Mouse (Mus musculus) liver, adult 2 months (tissue): ENCODE data around the gene Krtap3-3. TPM values are rescaled to one million over a fixed set of nuclear protein-coding genes. Genes with fewer than 3 reads are reported as not detected.

Source experiments
- DNase-seq: peaks from one replicate; pipeline ENCODE4 v3.0.0-alpha.2; 2011; ENCODE audit warnings: low read depth, low spot score; ENCODE audit errors: extremely low read depth
- H3K27ac ChIP-seq: fragments of 200-500 bp; replicated peaks from 2 replicates; pipeline ENCODE4 v1.5.1; 2012; ENCODE audit warnings: low read depth, mild to moderate bottlenecking, control low read depth, inconsistent platforms, low read length; ENCODE audit not compliant: insufficient read depth
- H3K27me3 ChIP-seq: fragments of 200-500 bp; 2 replicates; pipeline ENCODE4 v1.6.1; 2012; ENCODE audit warnings: mild to moderate bottlenecking, moderate library complexity, low read length, inconsistent platforms; ENCODE audit not compliant: control insufficient read depth, insufficient read depth
- H3K36me3 ChIP-seq: fragments of 200-500 bp; 2 replicates; pipeline ENCODE4 v1.6.1; 2012; ENCODE audit warnings: low read length, inconsistent platforms; ENCODE audit not compliant: control insufficient read depth, insufficient read depth
- H3K4me1 ChIP-seq: fragments of 200-500 bp; 2 replicates; pipeline ENCODE4 v1.6.1; 2011; ENCODE audit warnings: low read length; ENCODE audit not compliant: control insufficient read depth, insufficient read depth
- H3K4me3 ChIP-seq: fragments of 200-500 bp; 2 replicates; pipeline ENCODE4 v1.5.1; 2011; ENCODE audit warnings: low read depth, mild to moderate bottlenecking, control low read depth, low read length, moderate library complexity; ENCODE audit not compliant: insufficient read depth
- H3K79me2 ChIP-seq: fragments of 200-500 bp; 2 replicates; pipeline ENCODE4 v1.6.1; 2012; ENCODE audit warnings: inconsistent platforms, mild to moderate bottlenecking, low read length, moderate library complexity; ENCODE audit not compliant: control insufficient read depth, insufficient read depth
- H3K9ac ChIP-seq: fragments of 200-500 bp; 2 replicates; pipeline ENCODE4 v1.6.1; 2012; ENCODE audit warnings: low read depth, mild to moderate bottlenecking, control low read depth, inconsistent platforms, low read length
- CTCF ChIP-seq: fragments of 200-500 bp; IDR thresholded peaks from 2 replicates; pipeline ENCODE4 v1.5.1; 2011; ENCODE audit warnings: low read depth, low read length, control low read depth
- POLR2A ChIP-seq: fragments of 200-500 bp; IDR thresholded peaks from 2 replicates; pipeline ENCODE4 v1.6.1; 2011; ENCODE audit warnings: low read length, control low read depth; ENCODE audit not compliant: insufficient read depth; ENCODE audit errors: extremely low read depth
- WGBS: fragments of 180-500 bp; shearing (Covaris S2); methylation state at CpG from one replicate; pipeline ENCODE4 v1.1.7; 2018; 5-methylcytosine and 5-hydroxymethylcytosine counted together
- polyA plus RNA-seq: library from polyadenylated mRNA; depleted of rRNA; stranded (reverse); fragments of >200 nt; gene quantifications from 2 replicates; pipeline ENCODE4 v1.2.3, GENCODE M21; 2012
- total RNA-seq: library from RNA; depleted of rRNA; stranded (reverse); fragments of >200 nt; gene quantifications from 2 replicates; pipeline ENCODE4 v1.2.3, GENCODE M21; 2014

The Krtap3-3 gene
- total and polyA plus RNA-seq, 2 experiments = not detected

GRCm38 (mm10) chr11:99559366-99559765 lies 8.7 kb upstream of the Krtap3-3 start, which contains the start of gene Gm11939:
Gene Gm11939, minus strand, starts transcription at chr11:99559466.
- Histone ChIP-seq H3K36me3 (no peaks in the 10 kb centered on the region), H3K79me2 (no peaks in the 10 kb centered on the region), H3K9ac (no peak within 1 kb of the TSS), H3K4me1 (no peaks in the 10 kb centered on the region), H3K27me3 (peaks cover 2% of the 10 kb centered on the region; the same call in 1 of the 2 replicates), H3K4me3 (no peak within 1 kb of the TSS), H3K27ac (no peak within 1 kb of the TSS)
- TF ChIP-seq CTCF (no peak), POLR2A (no peak)
- 83% methylated on average over 9 of the region's 9 CpGs for WGBS
- DNase-seq = no peak

- DNase-seq = no peak
- no peaks in the 10 kb centered on the region for H3K4me1 ChIP-seq
- no peak overlapping the region for H3K27ac ChIP-seq
- H3K36me3 ChIP-seq = no peaks in the 10 kb centered on the region
- 77% methylated on average over 3 of the region's 3 CpGs for WGBS
- H3K27me3 ChIP-seq = peaks cover 2% of the 10 kb centered on the region; the same call in 1 of the 2 replicates
- H3K79me2 ChIP-seq = no peaks in the 10 kb centered on the region
- H3K9ac ChIP-seq = no peak overlapping the region
- TF ChIP-seq POLR2A = no peak
- no peak for TF ChIP-seq CTCF
- no peak overlapping the region for H3K4me3 ChIP-seq
Measured at GRCm38 (mm10) chr11:99557976-99558745, 7.5 kb upstream of the Krtap3-3 start.

GRCm38 (mm10) chr11:99556753-99557152 lies 6.1 kb upstream of the Krtap3-3 start, which contains the start of gene Krtap3-2:
Gene Krtap3-2, minus strand, starts transcription at chr11:99556853.
- 84% methylated on average over 2 of the region's 2 CpGs for WGBS
- Histone ChIP-seq H3K27me3 (peaks cover 2% of the 10 kb centered on the region; the same call in 1 of the 2 replicates), H3K9ac (no peak within 1 kb of the TSS)

GRCm38 (mm10) chr11:99556195-99556594 lies 5.5 kb upstream of the Krtap3-3 start:
- Histone ChIP-seq H3K9ac (no peak overlapping the region), H3K27ac (no peak overlapping the region), H3K79me2 (no peaks in the 10 kb centered on the region), H3K4me1 (no peaks in the 10 kb centered on the region), H3K4me3 (no peak overlapping the region), H3K27me3 (no peaks in the 10 kb centered on the region), H3K36me3 (no peaks in the 10 kb centered on the region)
- no peak for TF ChIP-seq CTCF
- no peak for TF ChIP-seq POLR2A
- 89% methylated on average over 2 of the region's 2 CpGs for WGBS
- no peak for DNase-seq

More at GRCm38 (mm10) chr11:99556753-99557152, 6.1 kb upstream of the Krtap3-3 start, which contains the start of gene Krtap3-2:
- Histone ChIP-seq H3K4me1 (no peaks in the 10 kb centered on the region), H3K27ac (no peak within 1 kb of the TSS), H3K4me3 (no peak within 1 kb of the TSS), H3K79me2 (no peaks in the 10 kb centered on the region), H3K36me3 (no peaks in the 10 kb centered on the region)
- DNase-seq = no peak
- TF ChIP-seq POLR2A (no peak), CTCF (no peak)

GRCm38 (mm10) chr11:99547892-99548291 lies 2.8 kb downstream of the Krtap3-3 start:
- Histone ChIP-seq H3K27me3 (0 out of 2 replicates have a peak, but pooled peaks cover under 1% of the 10 kb centered on the region), H3K4me1 (no peaks in the 10 kb centered on the region), H3K4me3 (no peak overlapping the region), H3K79me2 (no peaks in the 10 kb centered on the region), H3K9ac (no peak overlapping the region), H3K27ac (no peak overlapping the region), H3K36me3 (no peaks in the 10 kb centered on the region)
- no peak for TF ChIP-seq POLR2A
- no peak for TF ChIP-seq CTCF
- DNase-seq = no peak

- Histone ChIP-seq H3K79me2 (no peaks in the 10 kb centered on the region), H3K36me3 (no peaks in the 10 kb centered on the region), H3K4me1 (no peaks in the 10 kb centered on the region), H3K27me3 (0 out of 2 replicates have a peak, but pooled peaks cover 3% of the 10 kb centered on the region), H3K4me3 (no peak overlapping the region), H3K27ac (no peak overlapping the region), H3K9ac (no peak overlapping the region)
- no peak for TF ChIP-seq POLR2A
- no peak for TF ChIP-seq CTCF
- WGBS = 71% methylated on average over 9 of the region's 9 CpGs
- no peak for DNase-seq
Measured at GRCm38 (mm10) chr11:99539721-99540120, 10.9 kb downstream of the Krtap3-3 start.
